Mouse (Mus musculus) spleen, postnatal 10 days (tissue): ENCODE data around the gene Fbf1.
A peak's percentile ranks its signal among the peaks of the same experiment; 100 is the strongest.

Experiments used
- DNase-seq, 2 experiments: peaks; one replicate each; pipeline ENCODE4 v3.0.0; 2021 to 2022; ENCODE audit warnings: low spot score in 2 of 2

Gene Fbf1

DNA sequence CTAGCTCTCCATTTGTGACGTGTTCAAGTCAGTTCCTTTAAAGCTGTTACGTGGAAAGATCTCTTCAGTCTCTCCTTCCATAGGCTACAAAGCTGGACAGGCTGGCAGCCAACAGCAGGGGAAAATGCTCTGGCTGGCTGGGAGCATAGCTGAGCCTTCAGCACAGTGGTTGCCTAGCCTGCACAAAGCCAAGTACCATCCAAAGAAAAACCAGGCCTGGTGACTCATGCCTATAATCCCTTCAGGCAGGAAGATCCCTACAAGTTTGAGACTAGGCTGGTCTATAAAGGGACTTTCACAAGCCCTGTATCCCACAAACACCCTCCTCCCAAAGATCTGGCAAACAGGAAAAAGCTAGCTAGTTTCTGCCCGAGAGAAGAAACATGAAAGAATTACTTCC is 17.9 kb upstream of the Fbf1 start:
- DNase-seq, result no peak

DNA sequence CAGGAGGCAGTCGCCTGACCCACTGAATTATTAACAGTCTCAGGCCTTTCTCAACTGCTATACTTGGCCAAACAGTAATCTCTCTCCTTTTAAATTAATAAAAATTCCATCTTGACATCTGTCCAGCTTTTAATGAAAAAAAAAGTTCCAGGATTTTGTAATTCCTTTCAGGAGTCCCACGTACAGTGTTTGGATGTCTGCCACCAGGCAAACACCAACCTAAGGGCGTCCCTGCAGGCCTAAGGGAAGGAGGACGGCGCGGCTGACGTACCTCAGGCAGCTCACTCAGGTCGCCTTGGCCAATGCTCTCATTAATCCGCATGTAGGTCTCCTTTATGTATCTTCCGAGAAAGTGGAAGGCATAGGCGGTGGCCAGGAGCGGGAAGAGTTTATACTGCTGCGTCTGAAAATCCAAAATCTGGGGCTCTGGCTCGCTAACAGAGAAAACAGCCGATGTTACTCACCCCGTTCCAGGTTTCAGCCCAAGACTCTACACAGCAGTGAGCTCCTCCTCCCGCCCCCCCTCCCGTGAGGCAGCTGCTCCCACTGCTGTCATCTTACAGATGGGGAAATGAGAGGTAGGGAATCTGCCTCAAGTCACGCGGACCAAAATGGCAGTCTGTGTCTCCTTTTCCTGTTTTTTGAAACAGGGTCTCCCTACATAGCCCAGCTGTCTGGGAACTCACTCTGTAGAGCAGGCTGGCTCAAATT is 10.6 kb upstream of the Fbf1 start:
- no peak for DNase-seq

DNA sequence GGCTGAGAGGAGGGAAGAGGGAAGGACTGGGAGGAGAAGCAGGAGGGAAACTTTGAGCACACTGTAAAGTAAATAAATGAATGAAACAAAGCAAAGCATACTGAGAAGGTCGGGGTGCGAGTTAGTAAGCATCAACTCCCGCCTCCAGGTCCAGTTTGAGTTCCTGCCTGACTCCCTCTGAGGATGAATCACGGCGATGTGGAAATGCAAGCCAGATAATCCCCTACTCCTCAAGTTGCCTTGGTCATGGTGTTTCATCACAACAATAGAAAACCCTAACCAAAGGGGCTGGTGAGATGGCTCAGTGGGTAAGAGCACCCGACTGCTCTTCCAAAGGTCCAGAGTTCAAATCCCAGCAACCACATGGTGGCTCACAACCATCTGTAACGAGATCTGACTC is 8.0 kb upstream of the Fbf1 start:
- DNase-seq, result no peak

DNA sequence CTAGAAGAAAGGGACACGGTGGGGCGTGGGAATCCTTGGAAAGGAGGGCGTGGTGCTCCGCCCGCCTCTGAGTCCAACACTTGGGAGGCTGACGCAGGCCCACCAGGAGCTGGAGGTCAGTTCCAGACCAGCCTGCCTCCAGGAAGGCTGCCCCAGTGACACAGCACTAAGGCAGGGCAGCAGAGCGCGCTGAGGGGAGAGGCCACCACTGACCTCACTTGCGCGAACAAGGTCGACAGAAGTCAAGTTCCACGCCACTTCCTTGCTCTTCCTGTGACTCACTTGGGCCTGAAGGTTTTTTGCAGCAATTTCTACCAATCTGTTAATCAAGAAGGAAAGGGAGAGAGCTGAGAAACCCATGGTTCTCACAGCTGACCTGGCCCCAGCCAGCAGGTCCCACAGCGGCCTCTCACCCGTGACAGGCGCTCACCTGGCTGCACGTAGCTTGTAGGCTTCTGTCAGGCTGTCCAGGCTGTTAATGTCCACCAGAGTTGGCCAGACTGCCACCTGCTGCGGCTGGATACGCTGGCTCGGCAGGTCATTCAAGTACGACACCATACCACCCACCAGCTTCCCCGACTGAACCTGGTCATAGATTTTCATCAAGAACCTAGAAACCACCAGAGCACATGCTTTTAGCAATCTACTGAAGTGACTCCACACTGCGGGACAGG is 6.9 kb upstream of the Fbf1 start:
- DNase-seq, result no peak

DNA sequence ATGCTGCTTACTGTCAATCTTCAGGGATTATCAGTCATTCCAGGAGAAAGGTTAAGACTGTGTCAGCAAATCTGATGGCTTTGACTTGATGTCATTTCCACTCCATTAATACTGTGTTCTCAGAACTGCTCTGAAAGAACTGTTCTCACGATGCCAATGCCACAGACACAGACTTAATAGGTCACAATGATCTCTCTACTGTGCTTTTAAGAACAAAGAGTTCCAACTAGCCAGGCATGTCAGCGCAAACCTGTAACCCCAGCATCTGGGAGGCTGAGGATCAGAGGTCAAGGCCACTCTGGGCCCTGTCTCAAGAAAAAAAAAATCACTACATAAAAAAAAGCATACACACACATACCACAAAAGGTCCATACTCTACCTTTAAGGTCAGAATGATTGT is 4.0 kb upstream of the Fbf1 start:
- no peak for DNase-seq

DNA sequence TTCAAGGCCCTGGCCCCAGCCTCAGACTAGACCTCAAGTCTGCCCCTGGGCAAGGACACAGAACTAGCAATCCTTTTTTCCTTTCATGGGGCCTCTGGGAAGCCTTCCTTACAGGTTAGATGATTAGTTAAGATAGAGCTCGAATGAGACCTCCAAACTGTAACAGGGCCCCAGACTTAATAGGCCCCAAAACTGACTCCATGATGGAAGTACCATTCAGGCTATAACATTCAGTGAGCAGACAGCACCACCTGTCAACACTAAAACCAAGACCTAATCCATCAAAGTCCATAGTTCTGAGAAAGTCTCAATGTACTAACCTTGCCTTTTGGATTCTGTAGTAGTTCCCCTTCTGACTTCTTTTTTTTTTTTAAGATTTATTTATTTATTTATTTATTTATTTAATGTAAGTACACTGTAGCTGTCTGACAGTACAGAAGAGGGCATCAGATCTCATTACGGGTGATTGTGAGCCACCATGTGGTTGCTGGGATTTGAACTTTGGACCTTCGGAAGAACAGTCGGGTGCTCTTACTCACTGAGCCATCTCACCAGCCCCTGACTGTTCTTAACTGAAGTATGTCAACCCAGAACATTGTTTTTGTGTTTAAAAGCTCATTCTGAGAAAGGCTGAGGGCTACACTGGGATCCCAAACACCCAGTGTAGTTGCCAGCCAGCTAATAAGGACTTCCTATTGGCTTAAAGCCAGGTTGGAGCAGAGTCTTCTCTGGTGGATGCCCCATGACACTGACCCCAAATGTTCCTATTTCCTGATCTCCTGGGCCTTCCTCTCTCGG is 2.2 kb upstream of the Fbf1 start:
- no peak for DNase-seq

DNA sequence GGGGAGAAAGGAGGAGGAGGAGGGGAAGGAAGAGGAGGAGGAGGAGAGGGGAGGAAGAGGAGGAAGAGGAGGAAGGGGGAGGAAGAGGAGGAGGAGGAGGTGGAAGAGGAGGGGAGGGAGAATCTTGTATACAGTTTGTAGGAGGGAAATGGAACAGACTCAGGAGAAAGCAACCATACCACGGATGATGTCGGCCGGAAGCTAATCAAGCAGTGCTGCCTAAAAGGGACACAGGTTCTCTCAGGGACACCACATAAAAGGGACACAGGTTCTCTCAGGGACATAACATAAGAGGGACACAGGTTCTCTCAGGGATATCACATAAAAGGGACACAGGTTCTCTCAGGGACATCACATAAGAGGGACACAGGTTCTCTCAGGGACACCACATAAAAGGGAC is 1.2 kb upstream of the Fbf1 start:
- no peak for DNase-seq

DNA sequence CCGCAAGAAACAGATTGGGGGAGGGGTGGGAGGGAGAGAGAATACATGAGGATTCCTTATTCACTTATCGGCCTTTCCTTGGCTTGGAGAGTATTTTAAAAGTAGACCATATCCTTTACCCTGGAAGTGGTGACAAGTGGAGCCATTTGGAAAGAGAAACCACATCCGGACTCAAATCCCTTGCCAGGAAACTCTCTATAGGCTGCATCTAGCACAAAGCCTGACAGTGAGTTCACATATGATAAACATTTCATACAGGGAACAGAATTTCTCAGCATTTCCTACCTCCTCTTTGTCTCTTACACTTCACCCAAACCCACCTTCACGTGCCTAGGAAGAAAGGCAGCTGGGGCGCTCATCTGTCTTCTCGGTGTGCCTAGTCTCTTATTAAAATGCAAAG is 734 bp downstream of the Fbf1 start:
- DNase-seq, result no peak

DNA sequence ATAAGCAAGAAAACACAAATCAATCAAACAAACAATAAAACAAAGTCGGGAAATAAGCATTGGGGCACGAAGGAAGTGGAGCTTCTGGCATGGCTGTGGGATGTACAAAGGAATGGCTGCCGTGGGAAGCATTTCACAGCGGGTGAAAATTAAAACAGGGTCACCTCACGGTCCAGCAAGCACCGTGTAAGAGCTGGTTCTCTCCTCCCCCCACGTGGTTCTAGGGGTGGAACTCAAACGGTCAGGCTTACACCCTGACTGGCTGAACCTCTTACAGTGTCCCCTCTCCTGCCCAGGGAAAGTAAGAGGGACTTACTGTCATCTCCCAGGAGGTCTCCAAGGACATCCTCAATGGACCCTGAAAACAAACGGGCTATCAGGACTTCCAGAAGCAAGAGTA is 5.0 kb downstream of the Fbf1 start:
- no peak for DNase-seq

DNA sequence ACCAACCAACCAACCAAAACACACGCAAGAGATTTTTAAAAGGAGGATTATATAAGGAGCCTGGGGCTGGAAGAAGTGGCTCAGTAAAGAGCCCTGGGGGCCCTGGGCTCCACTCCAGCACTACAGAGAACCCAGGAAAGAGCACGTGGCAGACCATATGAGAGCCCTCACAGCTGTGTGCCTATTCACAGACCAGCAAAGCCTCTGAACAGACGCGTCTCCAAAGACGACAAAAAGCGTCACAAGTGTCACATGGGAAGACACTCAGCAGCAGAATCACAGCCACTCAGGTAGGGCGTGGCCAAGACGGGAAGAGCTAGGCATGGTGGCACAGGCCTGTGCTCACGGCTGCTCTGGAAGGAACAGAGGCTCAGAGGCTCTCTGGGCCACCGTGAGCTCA is 5.8 kb downstream of the Fbf1 start:
- no peak for DNase-seq

DNA sequence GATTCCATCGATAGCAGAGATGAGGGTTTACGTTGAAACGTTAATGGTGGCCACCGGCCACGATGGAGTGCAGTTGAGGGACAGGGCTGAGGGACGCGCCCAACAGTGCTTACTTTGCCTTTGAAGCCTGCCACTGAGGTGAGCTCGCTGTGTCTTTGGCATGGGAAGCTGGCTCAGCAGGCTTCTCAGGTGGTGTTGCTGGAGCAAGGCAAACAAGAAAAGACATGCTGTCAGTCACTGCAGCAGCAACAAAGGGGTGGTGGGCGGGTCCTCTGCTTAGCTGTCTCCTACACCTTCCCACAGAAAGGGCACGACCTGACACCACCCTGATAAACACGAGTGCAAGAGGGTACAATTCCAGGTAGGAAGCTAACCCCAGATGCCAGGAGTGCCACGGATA is 6.7 kb downstream of the Fbf1 start:
- DNase-seq, result no peak

DNA sequence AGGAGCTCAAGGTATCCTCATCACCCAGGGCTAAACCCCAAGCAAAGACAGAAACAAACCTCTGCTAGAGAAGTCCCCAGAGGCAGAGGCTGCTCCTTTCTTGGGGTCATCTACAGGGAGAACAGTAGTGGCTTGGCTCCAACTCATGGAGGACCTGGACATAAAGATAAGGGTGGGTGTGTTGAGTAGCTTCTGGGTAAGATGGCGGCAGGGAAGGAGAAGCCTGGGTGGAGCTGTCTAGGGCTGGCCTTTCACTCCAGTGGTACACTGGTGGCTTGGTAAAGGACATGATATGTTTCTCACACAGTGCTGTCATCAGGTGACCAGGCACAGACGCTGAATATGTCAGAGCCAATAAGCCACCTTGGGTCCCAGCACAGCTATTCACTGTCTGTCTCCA is 17.0 kb downstream of the Fbf1 start:
- DNase-seq, result peak; percentile 56 to 61

DNA sequence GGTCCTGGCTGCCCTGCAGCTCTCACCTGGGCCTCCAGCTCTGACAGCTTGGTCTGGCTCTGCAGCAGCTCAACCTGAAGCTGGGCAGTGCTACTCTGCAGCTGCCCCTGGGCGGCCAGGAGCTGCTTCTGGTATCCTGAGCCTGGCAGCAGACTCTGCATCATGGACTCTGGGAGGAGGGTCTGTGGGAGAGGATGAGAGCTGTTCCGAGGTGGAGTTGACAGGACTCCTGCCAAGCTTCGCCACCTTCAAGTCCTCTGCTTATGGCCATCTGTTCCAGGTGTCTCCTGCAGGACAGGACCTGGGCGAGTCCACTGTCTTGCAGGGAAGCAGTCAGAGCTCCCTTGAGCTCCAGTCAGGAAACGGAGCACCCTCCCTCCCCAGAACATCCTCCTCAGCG is 18.6 kb downstream of the Fbf1 start:
- no peak for DNase-seq

DNA sequence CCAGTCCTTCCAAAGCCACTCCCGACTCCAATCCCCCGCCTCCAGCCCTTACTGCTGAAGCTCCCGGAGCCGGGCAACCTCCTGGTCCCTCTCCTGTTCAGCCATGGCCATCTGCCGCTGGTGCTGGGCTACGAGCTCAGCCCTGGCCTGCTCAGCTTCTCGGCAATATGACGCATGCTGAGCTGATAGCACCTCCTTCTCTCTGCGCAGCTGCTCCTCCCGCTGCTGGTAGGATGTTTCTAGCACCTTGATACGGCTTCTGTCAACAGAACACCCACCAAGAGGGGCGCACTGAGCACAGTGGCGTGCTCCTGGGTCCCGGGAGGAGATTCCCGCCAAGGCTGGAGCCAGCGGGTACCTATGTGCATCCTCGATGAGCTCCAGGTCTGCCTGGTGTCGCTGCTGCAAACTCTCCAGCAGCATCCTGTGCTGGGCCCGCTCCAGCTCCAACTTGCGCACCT is 19.2 kb downstream of the Fbf1 start:
- no peak for DNase-seq

DNA sequence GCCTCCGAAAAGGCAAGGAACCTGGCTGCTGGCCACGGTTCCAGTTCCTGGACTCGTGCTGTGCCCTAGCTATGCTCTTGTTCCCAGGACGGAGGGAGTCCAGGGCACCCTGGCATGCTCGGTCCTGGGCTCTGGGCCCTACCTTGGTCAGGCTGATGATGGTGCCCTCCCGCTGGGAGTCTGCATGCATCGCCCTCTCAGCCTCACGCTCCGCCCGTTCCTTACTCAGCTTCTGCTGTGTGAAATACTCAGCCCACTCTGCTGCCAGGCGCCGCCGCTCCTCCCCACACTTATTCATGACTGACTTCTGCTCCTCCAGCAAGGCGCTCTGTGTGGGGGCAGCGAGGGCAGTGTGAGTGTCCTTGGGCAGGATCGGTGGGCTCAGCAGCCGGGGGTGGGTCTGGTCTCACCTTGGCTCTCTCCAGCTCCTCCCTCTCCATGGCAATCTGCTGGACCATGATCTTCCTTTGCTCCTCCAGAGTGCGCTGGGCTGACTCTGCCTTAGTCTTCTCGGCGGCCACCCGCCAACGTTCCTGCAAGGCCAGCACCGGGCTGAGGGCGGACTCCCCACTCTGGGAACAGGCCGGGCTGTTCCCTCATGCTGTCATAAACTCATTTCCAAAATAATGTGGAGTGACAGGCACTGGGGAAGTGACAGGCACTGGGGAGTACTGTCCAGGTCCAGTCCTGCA is 21.5 kb downstream of the Fbf1 start:
- peak in 1 of 2 experiments; percentile 27 for DNase-seq

DNA sequence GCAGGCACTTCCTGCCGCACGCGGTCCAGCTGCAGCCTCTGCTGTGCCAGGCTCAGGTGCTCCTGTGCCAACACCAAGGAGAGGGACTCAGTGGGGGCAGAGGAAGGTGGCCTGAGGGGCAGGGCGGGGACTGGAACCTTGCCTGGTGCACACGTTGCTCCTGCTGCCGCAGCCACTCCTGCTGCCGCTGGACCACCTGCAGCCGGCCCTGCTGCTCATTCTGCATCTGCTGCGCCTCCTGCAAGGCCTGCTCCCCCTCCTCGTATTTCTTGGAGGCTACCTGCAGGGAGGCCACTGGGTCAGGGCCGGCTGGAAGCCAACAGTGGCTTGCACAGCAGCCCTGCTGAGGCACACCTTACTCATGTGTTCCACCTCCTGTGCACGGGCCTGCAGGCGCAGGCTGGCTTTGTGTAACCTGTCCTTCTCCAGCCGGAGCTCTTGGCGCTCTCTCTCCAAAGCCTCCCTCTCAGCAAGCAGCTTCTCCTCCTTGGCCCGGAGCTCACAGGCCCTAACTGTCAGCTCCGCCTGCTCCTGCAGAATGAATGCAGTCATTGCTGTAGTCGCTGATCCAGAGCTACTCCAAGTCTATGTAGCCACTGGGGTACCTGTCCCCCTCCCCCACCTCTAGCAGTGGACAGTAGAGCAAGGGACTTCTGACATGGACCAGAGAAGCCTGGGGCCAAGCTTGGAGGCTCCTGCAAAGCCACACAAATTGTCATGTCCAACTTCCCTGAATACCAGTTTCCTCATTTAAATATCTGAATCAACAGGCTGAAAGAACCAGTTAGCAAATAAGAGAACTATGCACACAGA is 22.3 kb downstream of the Fbf1 start:
- no peak for DNase-seq

DNA sequence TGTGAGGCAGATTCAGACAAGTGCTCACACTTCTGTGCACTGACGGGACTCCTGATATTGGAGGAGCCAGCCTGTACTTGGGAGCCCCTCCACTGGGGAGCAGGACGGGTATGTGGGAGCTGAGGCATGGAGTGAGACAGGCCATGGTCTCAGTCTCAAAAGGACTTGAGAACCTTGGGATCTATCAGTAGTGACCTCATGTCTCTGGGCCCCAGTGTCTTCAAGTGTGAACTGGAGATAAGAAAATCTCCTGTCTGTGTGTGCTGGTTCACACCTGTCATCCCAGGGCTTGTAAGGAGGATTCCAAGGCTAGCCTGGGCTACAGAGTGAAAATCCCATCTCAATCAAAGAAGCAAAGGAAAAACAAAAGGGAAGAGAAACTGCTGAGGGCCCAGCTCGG is 24.5 kb downstream of the Fbf1 start:
- DNase-seq, result peak in 1 of 2 experiments; percentile 34

DNA sequence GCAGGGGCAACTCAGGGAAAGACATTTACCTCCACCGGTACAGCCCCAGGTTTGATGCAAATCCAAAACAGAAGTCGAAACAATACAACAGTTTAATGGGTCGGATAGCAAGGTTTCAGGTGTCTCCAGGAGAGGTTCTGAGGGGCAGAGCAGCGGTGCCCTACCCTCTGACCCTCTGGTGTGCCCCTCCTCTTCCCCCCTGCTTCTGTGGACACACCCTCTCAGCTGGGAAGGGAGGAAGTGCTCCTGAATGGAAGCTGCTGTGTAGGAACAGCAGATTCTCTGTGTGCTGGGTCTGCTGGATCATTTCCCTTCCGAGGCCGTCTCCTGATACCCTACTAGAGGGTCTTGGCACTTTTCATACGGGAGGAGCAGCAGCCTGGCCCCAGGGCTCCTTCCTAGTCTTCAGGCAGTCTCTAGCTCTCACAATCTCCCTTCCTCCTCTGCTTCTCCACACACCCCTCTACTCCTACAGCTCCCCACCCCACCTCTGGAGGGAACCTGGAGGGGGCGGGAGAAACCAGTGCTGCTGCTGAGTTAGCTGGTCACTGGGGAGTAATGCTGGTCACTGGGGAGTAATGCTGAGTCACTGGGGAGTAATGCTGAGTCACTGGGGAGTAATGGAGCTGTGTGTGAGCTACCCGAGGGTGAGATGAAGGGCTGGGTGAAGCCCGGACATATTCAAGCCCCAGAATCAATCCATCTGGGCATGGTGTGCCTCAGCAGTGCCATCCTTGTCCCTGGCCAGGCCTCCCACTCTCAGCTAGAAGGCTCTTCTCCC is 25.6 kb downstream of the Fbf1 start:
- DNase-seq, result peak; percentile 76 to 83

DNA sequence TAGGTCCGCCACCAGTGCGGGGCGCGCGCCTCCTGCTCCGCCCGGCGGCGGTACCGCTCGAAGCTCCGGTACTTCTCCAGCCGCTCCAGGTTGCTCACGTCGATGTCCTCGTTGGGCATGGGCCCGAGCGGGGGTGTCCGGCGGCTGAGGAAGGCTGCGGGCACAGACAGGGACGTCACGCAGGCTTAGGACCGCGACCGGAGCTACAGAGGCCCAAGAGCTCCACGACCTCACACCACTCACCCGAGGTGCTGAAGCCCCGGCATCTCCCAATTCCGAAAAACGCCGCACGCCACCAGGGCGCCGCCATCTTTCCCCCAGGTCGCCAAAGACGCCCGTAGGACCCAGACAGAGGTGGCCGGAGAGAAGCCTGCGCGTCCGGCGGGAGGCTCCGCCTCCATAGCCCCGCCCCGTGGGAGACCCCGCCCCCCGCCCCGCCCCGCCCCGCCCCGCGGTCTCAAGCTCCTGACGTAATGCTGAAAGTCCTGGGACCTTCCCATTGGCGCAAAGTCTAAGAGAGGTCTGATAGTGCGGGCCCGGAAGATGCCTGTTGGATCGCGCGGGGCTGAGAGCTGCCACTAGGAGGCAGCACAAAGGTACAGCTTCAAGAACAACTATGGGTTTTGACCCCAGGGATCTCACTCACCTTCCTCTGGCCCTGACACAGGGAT is 29.4 kb downstream of the Fbf1 start, which contains the start of gene Mrpl38:
TSS of gene Mrpl38 (minus strand) at position 401 of the 671 bp plus-strand sequence.
- DNase-seq, result peak; percentile 87 to 92

DNA sequence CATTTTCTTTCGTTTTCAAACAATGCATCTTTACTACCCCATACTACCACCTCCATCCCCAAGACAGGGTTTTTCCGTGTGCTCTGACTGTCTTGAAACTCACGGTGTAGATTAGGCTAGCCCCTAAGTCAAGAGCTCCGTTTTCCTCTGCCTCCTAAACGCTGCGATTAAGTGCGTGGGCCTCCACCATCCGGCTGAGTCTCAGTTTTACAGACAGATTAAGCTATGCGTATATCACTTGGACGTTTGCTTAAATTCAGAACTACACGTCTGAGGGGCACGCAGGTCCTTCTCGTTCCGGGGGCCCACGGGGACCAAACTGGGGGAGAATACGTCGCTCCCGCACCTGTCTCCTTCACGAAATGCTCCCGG is 29.9 kb downstream of the Fbf1 start:
- no peak for DNase-seq
